Mouse (Mus musculus) C2C12 (cell line): ENCODE results near the gene Hormad2.

Source experiments
- CEBPB ChIP-seq: IDR thresholded peaks from one replicate; pipeline ENCODE4 v1.6.1; 2011; ENCODE audit warnings: low read depth, mild to moderate bottlenecking, control low read depth, moderate library complexity
- CTCF ChIP-seq: IDR thresholded peaks from one replicate; pipeline ENCODE4 v1.5.1; 2011; ENCODE audit not compliant: control insufficient read depth, insufficient read depth, insufficient read length
- MYOD1 ChIP-seq: IDR thresholded peaks from one replicate; pipeline ENCODE4 v1.6.1; 2011; ENCODE audit warnings: low read depth; ENCODE audit not compliant: control insufficient read depth, insufficient read length
- MYOG ChIP-seq: IDR thresholded peaks from one replicate; pipeline ENCODE4 v1.6.1; 2011; ENCODE audit not compliant: control insufficient read depth, insufficient read length; ENCODE audit errors: extremely low read depth
- USF1 ChIP-seq: IDR thresholded peaks from one replicate; pipeline ENCODE4 v1.6.1; 2011; ENCODE audit warnings: low read depth, mild to moderate bottlenecking, control low read depth, moderate library complexity

GRCm38 (mm10) chr11:4423818-4424217 is 17.1 kb downstream of the Hormad2 start:
- TF ChIP-seq CTCF (no peak), USF1 (no peak), MYOD1 (no peak), CEBPB (no peak), MYOG (no peak)
